Mouse (Mus musculus): ENCODE results near the gene Ddi1. TPM values are rescaled to one million over a fixed set of nuclear protein-coding genes. Genes with fewer than 3 reads are reported as not detected.

Ddi1 gene
- total and polyA plus RNA-seq, 3 experiments: not detected

GRCm38 (mm10) chr9:6277526-6277925 is 7.9 kb upstream of the Ddi1 start:
- H3K4me1 ChIP-seq (ENCODE audit: control insufficient read depth in 1 of 2, insufficient read depth in 2 of 2, low read length in 2 of 2): no peaks in the 10 kb centered on the region
- no peak overlapping the region for H3K27ac ChIP-seq (ENCODE audit: control insufficient read depth, low read depth, low read length)
- no peaks in the 10 kb centered on the region for H3K79me2 ChIP-seq (ENCODE audit: control insufficient read depth, insufficient read depth, low read length, poor library complexity)
- H3K9ac ChIP-seq (ENCODE audit: control insufficient read depth, low read depth, low read length, poor library complexity, severe bottlenecking): no peak overlapping the region
- H3K4me3 ChIP-seq (ENCODE audit: control insufficient read depth in 1 of 2, insufficient read depth in 1 of 2, low read depth in 2 of 2, low read length in 2 of 2): no peak overlapping the region
- H3K36me3 ChIP-seq (ENCODE audit: control insufficient read depth in 1 of 2, insufficient read depth in 2 of 2, low read length in 2 of 2): no peaks in the 10 kb centered on the region
- no peaks in the 10 kb centered on the region for H3K9me3 ChIP-seq (replicated peaks; ENCODE audit: insufficient read depth, low read length)
- TF ChIP-seq ZKSCAN1 (IDR thresholded peaks at IDR 0.05; ENCODE audit: low read depth, low read length) (no peak), ZC3H11A (IDR thresholded peaks at IDR 0.05; ENCODE audit: low read depth, low read length) (no peak), USF2 (IDR thresholded peaks at IDR 0.05; ENCODE audit: borderline replicate concordance in 1 of 2, insufficient read depth in 1 of 2, low read depth in 1 of 2, low read length in 2 of 2) (no peak), TCF12 (IDR thresholded peaks at IDR 0.05; ENCODE audit: low read depth, low read length) (no peak), MAFK (IDR thresholded peaks at IDR 0.05; ENCODE audit: borderline replicate concordance, low read depth, low read length) (no peak), NELFE (IDR thresholded peaks at IDR 0.05; ENCODE audit: low read depth, low read length) (no peak), CHD1 (IDR thresholded peaks at IDR 0.05; ENCODE audit: low read depth, low read length) (no peak), SIN3A (IDR thresholded peaks at IDR 0.05; ENCODE audit: low read length) (no peak), TBP (IDR thresholded peaks at IDR 0.05; ENCODE audit: low read depth, low read length) (no peak), MXI1 (IDR thresholded peaks at IDR 0.05; ENCODE audit: low read depth, low read length) (no peak), MYB (IDR thresholded peaks at IDR 0.05; ENCODE audit: low read depth, low read length) (no peak)
- DNase-seq (ENCODE audit: low read depth, low spot score): no peak
- H3K27me3 ChIP-seq (ENCODE audit: control insufficient read depth in 1 of 2, insufficient read depth in 2 of 2, low read length in 2 of 2): no peaks in the 10 kb centered on the region

DNA sequence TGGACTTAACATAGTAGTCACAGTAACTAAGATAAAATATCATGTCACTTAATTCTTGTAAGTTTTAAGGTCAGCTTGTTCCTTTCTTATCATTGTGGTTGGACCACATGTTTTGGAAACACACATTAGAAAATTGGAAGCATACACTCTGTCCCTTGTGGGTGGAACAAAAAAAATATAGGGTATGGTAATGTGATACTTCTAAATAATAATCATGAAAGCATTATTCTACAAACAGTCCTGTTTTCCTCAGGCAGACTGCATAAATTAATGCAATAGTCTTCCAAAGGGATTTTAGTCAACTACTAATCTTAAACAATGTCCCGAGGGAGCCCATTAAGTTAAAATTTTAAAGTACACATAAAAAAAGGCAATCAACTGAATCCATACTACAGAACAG is 6.7 kb upstream of the Ddi1 start:
- Histone ChIP-seq H3K9ac (ENCODE audit: control insufficient read depth, low read depth, low read length, poor library complexity, severe bottlenecking) (no peak overlapping the region), H3K9me3 (replicated peaks; ENCODE audit: insufficient read depth, low read length) (no peaks in the 10 kb centered on the region), H3K4me3 (ENCODE audit: control insufficient read depth in 1 of 2, insufficient read depth in 1 of 2, low read depth in 2 of 2, low read length in 2 of 2) (no peak overlapping the region), H3K79me2 (ENCODE audit: control insufficient read depth, insufficient read depth, low read length, poor library complexity) (no peaks in the 10 kb centered on the region), H3K4me1 (ENCODE audit: control insufficient read depth in 1 of 2, insufficient read depth in 2 of 2, low read length in 2 of 2) (no peaks in the 10 kb centered on the region), H3K36me3 (ENCODE audit: control insufficient read depth in 1 of 2, insufficient read depth in 2 of 2, low read length in 2 of 2) (no peaks in the 10 kb centered on the region), H3K27ac (ENCODE audit: control insufficient read depth, low read depth, low read length) (no peak overlapping the region), H3K27me3 (ENCODE audit: control insufficient read depth in 1 of 2, insufficient read depth in 2 of 2, low read length in 2 of 2) (no peaks in the 10 kb centered on the region)
- no peak for DNase-seq (ENCODE audit: low read depth, low spot score)
- TF ChIP-seq POLR2AphosphoS5 (IDR thresholded peaks at IDR 0.05; ENCODE audit: borderline replicate concordance, low read depth, low read length) (no peak), GATA1 (IDR thresholded peaks at IDR 0.05; ENCODE audit: low read depth, low read length) (no peak), MAFK (IDR thresholded peaks at IDR 0.05; ENCODE audit: borderline replicate concordance, low read depth, low read length) (no peak), GABPA (IDR thresholded peaks at IDR 0.05; ENCODE audit: low read depth, low read length) (no peak), CHD2 (IDR thresholded peaks at IDR 0.05; ENCODE audit: low read length) (no peak)

GRCm38 (mm10) chr9:6264820-6265219 is 4.8 kb downstream of the Ddi1 start:
- Histone ChIP-seq H3K9ac (ENCODE audit: control insufficient read depth, low read depth, low read length, poor library complexity, severe bottlenecking) (no peak overlapping the region), H3K9me3 (replicated peaks; ENCODE audit: insufficient read depth, low read length) (no peaks in the 10 kb centered on the region; the same call in 1 of the 2 replicates), H3K27ac (ENCODE audit: control insufficient read depth, low read depth, low read length) (no peak overlapping the region), H3K27me3 (ENCODE audit: control insufficient read depth in 1 of 2, insufficient read depth in 2 of 2, low read length in 2 of 2) (no peaks in the 10 kb centered on the region), H3K36me3 (ENCODE audit: control insufficient read depth in 1 of 2, insufficient read depth in 2 of 2, low read length in 2 of 2) (no peaks in the 10 kb centered on the region), H3K4me1 (ENCODE audit: control insufficient read depth in 1 of 2, insufficient read depth in 2 of 2, low read length in 2 of 2) (no peaks in the 10 kb centered on the region), H3K4me3 (ENCODE audit: control insufficient read depth in 1 of 2, insufficient read depth in 1 of 2, low read depth in 2 of 2, low read length in 2 of 2) (no peak overlapping the region), H3K79me2 (ENCODE audit: control insufficient read depth, insufficient read depth, low read length, poor library complexity) (no peaks in the 10 kb centered on the region)
- no peak for DNase-seq (ENCODE audit: low read depth, low spot score)
- TF ChIP-seq MAZ (IDR thresholded peaks at IDR 0.05; ENCODE audit: low read depth, low read length) (no peak), E2F4 (IDR thresholded peaks at IDR 0.05; ENCODE audit: borderline replicate concordance, low read depth, low read length) (no peak), ETS1 (IDR thresholded peaks at IDR 0.05; ENCODE audit: low read depth, low read length) (no peak), UBTF (IDR thresholded peaks at IDR 0.05; ENCODE audit: borderline replicate concordance, insufficient read depth, low read depth, low read length) (no peak), CTCF (IDR thresholded peaks at IDR 0.05 in 2 of 3, conservative IDR thresholded peaks at IDR 0.05 in 1 of 3; ENCODE audit: control insufficient read depth in 1 of 3, insufficient read depth in 1 of 3, low read depth in 2 of 3, low read length in 3 of 3, poor library complexity in 1 of 3, severe bottlenecking in 1 of 3) (no peak), BHLHE40 (IDR thresholded peaks at IDR 0.05; ENCODE audit: borderline replicate concordance, low read depth, low read length) (no peak), ZC3H11A (IDR thresholded peaks at IDR 0.05; ENCODE audit: low read depth, low read length) (no peak), KAT2A (conservative IDR thresholded peaks at IDR 0.05; ENCODE audit: low read depth, low read length) (no peak), EP300 (IDR thresholded peaks at IDR 0.05; ENCODE audit: low read depth in 1 of 2, low read length in 2 of 2) (no peak), SMC3 (IDR thresholded peaks at IDR 0.05; ENCODE audit: low read depth, low read length) (no peak), MAX (IDR thresholded peaks at IDR 0.05; ENCODE audit: low read length) (no peak), ZMIZ1 (IDR thresholded peaks at IDR 0.05; ENCODE audit: low read depth, low read length) (no peak), NELFE (IDR thresholded peaks at IDR 0.05; ENCODE audit: low read depth, low read length) (no peak), TAL1 (IDR thresholded peaks at IDR 0.05; ENCODE audit: low read length) (no peak)

All from MEL (cell line).